Mouse (Mus musculus): ENCODE results near the gene Stx8. TPM values are rescaled to one million over a fixed set of nuclear protein-coding genes. Genes with fewer than 3 reads are reported as not detected.

Stx8 gene
- total RNA-seq, 2 experiments from 2014 or later: 34.3 to 38.1 TPM

- DNase-seq (ENCODE audit: low spot score in 2 of 2): no peak
Measured at GRCm38 (mm10) chr11:68033331-68033926, 67.4 kb downstream of the Stx8 start.

- DNase-seq (ENCODE audit: low spot score in 2 of 2): no peak
Measured at GRCm38 (mm10) chr11:68034422-68034821, 68.4 kb downstream of the Stx8 start.

- DNase-seq (ENCODE audit: low spot score in 2 of 2): no peak
Measured at GRCm38 (mm10) chr11:68035303-68035891, 69.4 kb downstream of the Stx8 start.

GRCm38 (mm10) chr11:68036133-68036959 lies 70.4 kb downstream of the Stx8 start:
- DNase-seq (ENCODE audit: low spot score in 2 of 2): no peak

- no peak for DNase-seq (ENCODE audit: low spot score in 2 of 2)
Measured at GRCm38 (mm10) chr11:68037093-68037492, 71.1 kb downstream of the Stx8 start.

- no peak for DNase-seq (ENCODE audit: low spot score in 2 of 2)
Measured at GRCm38 (mm10) chr11:68038101-68038500, 72.1 kb downstream of the Stx8 start.

- no peak for DNase-seq (ENCODE audit: low spot score in 2 of 2)
Measured at GRCm38 (mm10) chr11:68044181-68044580, 78.2 kb downstream of the Stx8 start.

GRCm38 (mm10) chr11:68046916-68047315 lies 80.9 kb downstream of the Stx8 start:
- DNase-seq (ENCODE audit: low spot score in 2 of 2): no peak

- DNase-seq (ENCODE audit: low spot score in 2 of 2): no peak
Measured at GRCm38 (mm10) chr11:68049261-68050165, 83.5 kb downstream of the Stx8 start.

- no peak for DNase-seq (ENCODE audit: low spot score in 2 of 2)
Measured at GRCm38 (mm10) chr11:68050725-68051124, 84.7 kb downstream of the Stx8 start.

GRCm38 (mm10) chr11:68051305-68051704 lies 85.3 kb downstream of the Stx8 start:
- no peak for DNase-seq (ENCODE audit: low spot score in 2 of 2)

GRCm38 (mm10) chr11:68058466-68059201 lies 92.6 kb downstream of the Stx8 start:
- no peak for DNase-seq (ENCODE audit: low spot score in 2 of 2)

- no peak for DNase-seq (ENCODE audit: low spot score in 2 of 2)
Measured at GRCm38 (mm10) chr11:68060651-68061050, 94.7 kb downstream of the Stx8 start.

GRCm38 (mm10) chr11:68062116-68062515 lies 96.1 kb downstream of the Stx8 start:
- no peak for DNase-seq (ENCODE audit: low spot score in 2 of 2)

GRCm38 (mm10) chr11:68067806-68068205 lies 101.8 kb downstream of the Stx8 start:
- no peak for DNase-seq (ENCODE audit: low spot score in 2 of 2)

- DNase-seq (ENCODE audit: low spot score in 2 of 2): no peak
Measured at GRCm38 (mm10) chr11:68070086-68070485, 104.1 kb downstream of the Stx8 start.

- DNase-seq (ENCODE audit: low spot score in 2 of 2): no peak
Measured at GRCm38 (mm10) chr11:68071836-68072235, 105.8 kb downstream of the Stx8 start.

- DNase-seq (ENCODE audit: low spot score in 2 of 2): no peak
Measured at GRCm38 (mm10) chr11:68072597-68073210, 106.7 kb downstream of the Stx8 start.

GRCm38 (mm10) chr11:68074686-68075085 lies 108.7 kb downstream of the Stx8 start:
- DNase-seq (ENCODE audit: low spot score in 2 of 2): no peak

- DNase-seq (ENCODE audit: low spot score in 2 of 2): no peak
Measured at GRCm38 (mm10) chr11:68075331-68075730, 109.3 kb downstream of the Stx8 start.

Measured in left cerebral cortex, adult 18-20 months (tissue).